Mouse (Mus musculus) colon, adult 2 months (tissue): ENCODE data around the gene 2010300C02Rik. TPM values are rescaled to one million over a fixed set of nuclear protein-coding genes. Genes with fewer than 3 reads are reported as not detected.

Experiments used
- polyA plus RNA-seq: library from polyadenylated mRNA; depleted of rRNA; stranded (reverse); fragments of >200 nt; gene quantifications from 2 replicates; pipeline ENCODE4 v1.2.3, GENCODE M21; 2012; rRNA removed

Gene 2010300C02Rik
- polyA plus RNA-seq: 35.9 and 44.1 TPM in 2 replicates

GRCm38 (mm10) chr1:37719761-37720640 lies at the start of gene 2010300C02Rik:
Gene 2010300C02Rik (minus strand): TSS chr1:37720085.

Other genes starting within 250 kb of the 2010300C02Rik start
- 54.9 and 56.8 TPM in 2 replicates for gene Mgat4a, start 179.1 kb downstream of the 2010300C02Rik start, polyA plus RNA-seq
- gene Tsga10, start 146.3 kb upstream of the 2010300C02Rik start, polyA plus RNA-seq: 0.22 and 0.36 TPM in 2 replicates
- gene Lipt1, start 151.7 kb upstream of the 2010300C02Rik start, polyA plus RNA-seq: 1.3 TPM in 2 replicates
- 4.5 and 5.3 TPM in 2 replicates for gene Mitd1, start 170.3 kb upstream of the 2010300C02Rik start, polyA plus RNA-seq
- gene Mrpl30, start 170.4 kb upstream of the 2010300C02Rik start, polyA plus RNA-seq: 30.8 and 35.6 TPM in 2 replicates
- not detected in 2 replicates for gene Lyg2, start 196.4 kb upstream of the 2010300C02Rik start, polyA plus RNA-seq
- not detected in 2 replicates for gene Lyg1, start 237.7 kb upstream of the 2010300C02Rik start, polyA plus RNA-seq